Mouse (Mus musculus): ENCODE measurements around the gene Stard5. TPM values are rescaled to one million over a fixed set of nuclear protein-coding genes. Genes with fewer than 3 reads are reported as not detected.

Stard5 gene
- total RNA-seq (2023): 17.8 TPM

DNA sequence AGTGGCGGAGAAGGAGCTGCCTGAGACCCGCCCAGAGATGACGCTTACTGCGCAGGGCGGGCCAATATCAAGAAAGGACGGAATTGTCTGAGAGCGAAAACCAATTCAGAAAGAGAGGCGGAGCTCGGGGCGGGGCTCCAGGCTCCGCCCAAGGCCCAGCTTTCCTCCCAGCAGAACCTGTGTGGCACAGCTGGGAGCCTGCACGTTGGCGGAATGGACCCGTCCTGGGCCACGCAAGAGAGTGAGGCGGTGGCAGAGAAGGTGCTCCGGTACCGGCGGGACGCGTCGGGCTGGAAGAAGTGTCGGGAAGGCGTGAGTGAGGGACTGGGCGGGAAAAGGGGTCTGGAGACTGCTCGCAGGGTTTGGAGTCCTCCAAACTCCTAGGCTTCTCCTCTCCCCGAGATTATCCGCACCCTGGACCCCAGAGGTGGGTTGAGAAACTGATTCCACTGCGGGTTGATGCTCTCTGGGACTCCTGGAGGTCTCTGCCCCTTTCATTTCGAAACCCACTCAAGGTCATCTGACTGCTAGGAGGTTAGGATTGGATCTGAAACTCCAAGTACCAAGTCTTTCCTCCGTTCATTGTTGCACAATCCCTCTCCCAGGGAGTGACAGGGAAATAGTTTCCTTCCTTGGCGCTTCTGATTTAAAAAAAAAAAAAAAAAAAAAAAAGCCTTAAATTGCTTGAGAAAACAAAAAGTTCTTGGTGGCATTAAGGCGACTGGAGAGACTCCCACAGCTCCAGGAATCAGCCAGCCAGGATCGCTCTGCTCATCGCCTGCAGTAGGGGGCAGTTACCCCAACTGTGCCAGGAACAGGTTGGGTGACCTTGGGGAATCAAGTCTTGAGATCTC, at the start of gene Stard5:
TSS of gene Stard5 (plus strand) at position 132 of the 854 bp plus-strand sequence.

DNA sequence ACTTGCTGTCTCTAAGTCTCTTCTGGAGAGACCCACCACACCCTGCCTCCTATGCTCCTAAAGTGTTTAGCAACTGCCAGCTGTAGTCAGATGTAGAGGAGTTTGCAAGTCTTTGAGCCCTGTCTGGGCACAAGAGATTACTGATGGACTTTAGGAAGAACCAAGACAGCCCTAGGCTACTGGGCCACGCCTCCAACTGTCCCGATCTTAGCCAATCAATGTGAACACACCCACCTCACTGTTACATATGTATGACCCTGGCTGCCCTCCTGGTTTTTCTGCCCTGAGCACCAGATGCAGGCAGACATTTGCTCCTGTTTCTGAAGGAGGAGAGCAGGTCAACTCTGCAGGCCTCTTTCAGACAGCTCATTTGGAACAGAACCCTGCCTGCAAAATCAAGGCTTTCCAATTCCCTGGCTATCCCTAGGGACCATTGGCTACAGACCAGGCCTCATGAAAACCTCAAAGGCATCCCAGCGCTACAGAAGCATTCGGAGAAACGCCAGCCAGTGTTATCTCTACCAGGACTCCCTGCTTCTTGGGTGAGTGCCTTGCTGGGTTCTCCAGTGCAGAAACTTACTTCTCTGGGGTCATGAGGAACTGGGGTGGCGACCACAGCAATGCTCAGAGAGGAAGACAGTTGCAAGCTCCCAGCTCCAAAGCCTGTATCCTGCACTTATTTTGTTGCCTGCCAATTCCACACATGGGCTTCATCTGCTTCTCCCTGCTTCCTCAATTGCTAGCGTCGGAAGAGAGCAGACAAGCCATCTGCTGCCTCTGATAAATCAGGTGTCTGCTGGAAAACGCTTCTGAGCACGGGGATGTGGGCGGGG, 46.9 kb upstream of the Stard5 start, which contains the start of gene Tmc3:
TSS of gene Tmc3 (plus strand) at position 289 of the 833 bp plus-strand sequence.

Other genes with a start within 250 kb of the Stard5 start
- 0.38 TPM for gene Tmc3, start 47.0 kb upstream of the Stard5 start, total RNA-seq (2023)
- gene Il16, start 113.8 kb downstream of the Stard5 start, total RNA-seq (2023): 247 TPM
- not detected for gene Cfap161, start 162.9 kb downstream of the Stard5 start, total RNA-seq (2023)

All from CD4-positive naive resting alpha-beta T cell, adult 57 days (primary cell).